Mouse (Mus musculus) heart, embryonic 13.5 days (tissue): ENCODE data around the gene Ccdc155. TPM values are rescaled to one million over a fixed set of nuclear protein-coding genes. Genes with fewer than 3 reads are reported as not detected.
A peak's percentile ranks its signal among the peaks of the same experiment; 100 is the strongest.

ENCODE experiments used
- ATAC-seq: fragments of 200-750 bp; cut with Nextera tagmentation; 2 replicates; pipeline ENCODE4 v1.8.0; 2017; ENCODE audit warnings: moderate TSS enrichment; ENCODE audit not compliant: insufficient number of reproducible peaks, low FRiP score, low TSS enrichment; ENCODE audit errors: extremely low read depth
- H3K27ac ChIP-seq: fragments of 300-500 bp; sonication (generic); replicated peaks from 2 replicates; pipeline ENCODE4 v1.5.1; 2015; ENCODE audit warnings: moderate library complexity, mild to moderate bottlenecking, inconsistent platforms
- H3K27me3 ChIP-seq: fragments of 300-500 bp; sonication (generic); replicated peaks from 2 replicates; pipeline ENCODE4 v1.6.1; 2015; ENCODE audit warnings: mild to moderate bottlenecking, inconsistent platforms
- H3K36me3 ChIP-seq: fragments of 300-500 bp; sonication (generic); 2 replicates; pipeline ENCODE4 v1.6.1; 2015; ENCODE audit warnings: mild to moderate bottlenecking, inconsistent platforms
- H3K4me1 ChIP-seq: fragments of 300-500 bp; sonication (generic); 2 replicates; pipeline ENCODE4 v1.6.1; 2015; ENCODE audit warnings: inconsistent platforms
- H3K4me2 ChIP-seq: fragments of 300-500 bp; sonication (generic); 2 replicates; pipeline ENCODE4 v1.6.1; 2015; ENCODE audit warnings: inconsistent platforms, mild to moderate bottlenecking, moderate library complexity
- H3K4me3 ChIP-seq: fragments of 300-500 bp; sonication (generic); 2 replicates; pipeline ENCODE4 v1.5.1; 2015; ENCODE audit warnings: moderate library complexity, mild to moderate bottlenecking, inconsistent platforms
- H3K9ac ChIP-seq: fragments of 300-500 bp; sonication (generic); 2 replicates; pipeline ENCODE4 v1.6.1; 2015; ENCODE audit warnings: inconsistent platforms, mild to moderate bottlenecking, moderate library complexity
- H3K9me3 ChIP-seq: fragments of 300-500 bp; sonication (generic); 2 replicates; pipeline ENCODE4 v1.6.1; 2016; ENCODE audit warnings: inconsistent platforms
- WGBS: fragments of 180-500 bp; shearing (Covaris S2); methylation state at CpG from one replicate; pipeline ENCODE4 v1.1.7; 2015; ENCODE audit warnings: mixed read lengths; 5-methylcytosine and 5-hydroxymethylcytosine counted together
- polyA plus RNA-seq: library from polyadenylated mRNA; unstranded; fragments of >200 nt; fragmentation: Nextera tagmentation; extraction: Ambion mirVana; gene quantifications from 2 replicates; pipeline ENCODE4 v1.2.1, GENCODE M21; 2015

The Ccdc155 gene
- polyA plus RNA-seq, 1 experiment from 2014 or later: 0.51 TPM

DNA sequence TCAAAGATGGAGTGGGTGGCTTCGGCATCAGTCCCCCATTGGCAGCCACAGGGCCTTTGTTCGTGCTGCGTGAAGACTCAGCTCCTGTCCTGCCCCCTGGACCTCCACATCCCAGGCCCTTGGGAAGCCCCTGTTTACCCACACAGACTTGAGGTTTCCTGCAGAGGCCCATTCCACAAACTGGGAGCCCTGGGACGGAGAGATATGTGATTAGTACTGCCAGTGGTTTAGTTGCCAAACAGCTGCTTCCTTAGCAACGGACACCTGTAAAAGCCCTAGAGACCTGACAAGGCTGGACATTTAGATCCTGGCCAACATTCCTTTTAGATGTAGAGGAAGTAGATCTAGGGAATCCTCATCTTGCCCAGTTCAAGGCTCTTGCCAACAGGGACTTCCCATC lies 62.8 kb downstream of the Ccdc155 start:
- H3K27me3 ChIP-seq: no peaks in the 10 kb centered on the region; the same call in 1 of the 2 replicates
- WGBS: 77% methylated on average over 5 of the region's 5 CpGs
- H3K4me1 ChIP-seq: peaks cover 23% of the 10 kb centered on the region
- H3K4me3 ChIP-seq: no peak overlapping the region
- H3K27ac ChIP-seq: no peak overlapping the region
- ATAC-seq: no peak
- H3K4me2 ChIP-seq: no peak overlapping the region
- peaks cover 52% of the 10 kb centered on the region for H3K36me3 ChIP-seq
- H3K9me3 ChIP-seq: no peaks in the 10 kb centered on the region
- H3K9ac ChIP-seq: no peak overlapping the region; the same call in 1 of the 2 replicates

DNA sequence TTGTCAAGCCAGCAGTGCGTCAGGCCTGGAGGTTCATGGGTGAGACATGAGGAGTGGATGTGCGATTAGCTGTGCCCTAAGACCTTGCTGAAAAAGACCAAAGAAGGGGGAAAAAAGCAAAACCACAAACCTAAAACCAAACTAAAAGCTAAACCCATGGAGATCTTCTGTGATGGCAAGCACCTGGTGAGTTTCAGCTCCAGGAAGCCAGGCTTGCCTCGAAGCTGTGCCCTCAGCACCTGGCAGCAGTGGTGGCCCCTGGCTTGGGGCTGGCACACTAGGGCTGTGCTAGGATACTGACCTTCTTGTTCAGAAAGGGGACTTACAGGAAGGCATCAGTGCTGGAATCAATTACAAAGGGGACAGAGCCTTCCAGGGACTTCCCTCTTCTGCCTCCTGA lies 63.4 kb downstream of the Ccdc155 start:
- H3K9ac ChIP-seq: no peak overlapping the region
- H3K4me2 ChIP-seq: no peak overlapping the region
- no peaks in the 10 kb centered on the region; the same call in 1 of the 2 replicates for H3K27me3 ChIP-seq
- H3K27ac ChIP-seq: no peak overlapping the region
- no peaks in the 10 kb centered on the region for H3K9me3 ChIP-seq
- 86% methylated on average over 3 of the region's 3 CpGs for WGBS
- H3K4me3 ChIP-seq: no peak overlapping the region
- no peak for ATAC-seq
- peaks cover 46% of the 10 kb centered on the region for H3K36me3 ChIP-seq
- peaks cover 27% of the 10 kb centered on the region for H3K4me1 ChIP-seq

DNA sequence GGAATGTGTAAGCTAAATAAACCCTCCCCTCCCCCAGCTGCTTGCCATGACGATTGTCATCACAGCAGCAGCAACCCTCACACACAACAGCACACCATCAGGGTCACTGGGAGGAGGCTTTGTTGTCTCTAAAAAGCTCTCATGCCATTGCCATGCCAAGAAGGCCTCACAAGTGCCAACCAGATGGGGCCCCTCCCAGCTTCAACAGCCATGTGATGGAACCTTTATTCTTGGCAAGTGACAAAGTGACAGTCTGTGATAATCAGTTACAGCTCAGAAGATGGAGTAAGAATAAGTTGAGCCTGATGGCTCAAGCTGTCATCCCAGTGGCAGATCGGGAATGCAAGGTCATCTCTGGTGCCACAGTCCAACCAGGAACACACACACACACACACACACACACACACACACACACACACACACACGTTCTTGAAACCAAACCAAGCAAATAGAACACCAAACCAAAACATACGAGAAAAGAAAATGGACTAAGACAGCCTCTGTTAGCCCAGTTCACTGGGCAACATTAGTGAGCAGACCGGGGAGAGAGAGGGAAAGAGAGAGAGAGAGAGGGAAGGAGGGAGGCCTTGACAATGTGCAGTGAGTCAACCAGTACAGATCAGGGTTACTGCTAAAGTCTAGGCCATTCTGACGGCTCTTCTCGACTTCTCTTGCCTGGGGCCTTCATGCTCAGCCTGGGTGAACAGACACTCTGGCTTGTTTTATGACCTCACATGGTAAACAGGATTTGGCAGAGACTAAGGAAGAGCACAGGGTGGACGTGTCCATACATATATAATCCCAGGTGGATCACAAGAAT lies 64.6 kb downstream of the Ccdc155 start:
- Histone ChIP-seq H3K4me1 (peaks cover 34% of the 10 kb centered on the region), H3K4me3 (no peak overlapping the region), H3K9me3 (no peaks in the 10 kb centered on the region), H3K9ac (no peak overlapping the region), H3K4me2 (no peak overlapping the region), H3K27me3 (peaks cover 5% of the 10 kb centered on the region; the same call in 1 of the 2 replicates), H3K27ac (no peak overlapping the region), H3K36me3 (peaks cover 35% of the 10 kb centered on the region)
- 76% methylated on average over 8 of the region's 8 CpGs for WGBS
- no peak for ATAC-seq

DNA sequence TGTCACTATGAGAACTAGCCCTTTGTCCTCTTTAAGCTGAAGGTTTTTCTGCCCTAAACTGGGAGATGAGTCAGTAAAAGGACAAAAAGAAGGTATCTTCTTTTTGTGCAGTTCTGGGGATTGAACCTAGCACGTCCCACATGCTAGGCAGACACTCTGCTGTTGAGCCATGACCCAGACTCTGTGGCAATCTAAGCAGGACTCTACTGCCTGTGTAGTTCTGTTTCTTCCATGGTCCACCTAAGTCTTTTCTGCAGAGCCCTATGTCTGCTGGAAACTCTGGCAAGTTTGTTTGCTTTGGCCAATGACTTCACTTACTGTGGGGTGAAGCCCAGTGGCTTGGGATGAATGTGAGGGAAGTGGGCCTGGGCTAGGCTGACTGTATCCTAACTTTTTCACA lies 66.3 kb downstream of the Ccdc155 start:
- WGBS: 88% methylated on average over 1 of the region's 1 CpGs
- Histone ChIP-seq H3K4me3 (no peak overlapping the region), H3K4me2 (0 out of 2 replicates have a peak overlapping the region, but pooled peaks have one; percentile 28), H3K9ac (peak overlapping the region; percentile 50), H3K9me3 (no peaks in the 10 kb centered on the region), H3K4me1 (peaks cover 39% of the 10 kb centered on the region), H3K27me3 (peaks cover 7% of the 10 kb centered on the region; the same call in 1 of the 2 replicates), H3K36me3 (peaks cover 18% of the 10 kb centered on the region), H3K27ac (0 out of 2 replicates have a peak overlapping the region, but pooled peaks have one; percentile 24)
- ATAC-seq: no peak

DNA sequence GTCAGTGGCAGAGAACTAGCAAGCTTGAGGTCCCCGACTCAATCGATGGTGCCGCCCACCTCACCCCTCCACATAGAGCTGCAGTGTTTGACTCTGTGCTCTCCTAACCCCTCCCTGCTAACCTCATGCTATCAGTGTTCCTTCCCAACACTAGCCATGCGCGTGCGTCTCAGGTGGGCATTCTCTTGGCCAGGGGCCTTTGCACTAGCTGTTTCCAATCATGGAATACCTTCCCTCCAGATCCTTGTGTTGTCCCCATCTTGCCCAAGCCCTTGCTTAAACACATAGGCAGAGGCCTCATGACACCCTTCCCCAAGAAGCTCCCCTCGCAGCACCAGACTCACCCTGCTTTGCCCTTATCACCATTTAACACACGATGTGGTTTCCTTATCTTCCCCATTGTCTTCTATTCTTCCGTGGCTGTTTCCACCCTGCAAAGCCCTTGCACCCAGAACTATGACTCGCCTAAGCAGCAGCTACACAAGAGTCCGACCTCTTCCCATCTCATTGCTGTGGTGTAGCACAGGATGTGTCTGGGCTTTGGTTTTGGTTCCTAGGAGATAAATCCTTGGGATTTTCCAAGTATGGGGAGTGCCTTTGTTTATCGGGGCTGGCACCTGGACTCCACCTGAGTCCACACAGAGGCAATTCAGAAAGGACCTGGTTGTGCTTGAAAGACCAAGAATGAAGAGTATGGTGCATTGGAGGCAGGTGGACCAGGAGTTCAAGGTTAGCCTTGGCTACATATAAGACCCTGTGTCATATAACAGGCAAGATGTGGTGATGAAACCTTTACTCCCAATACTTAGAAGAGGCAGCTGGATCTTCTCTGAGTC lies 67.3 kb downstream of the Ccdc155 start:
- Histone ChIP-seq H3K9ac (peak overlapping the region; percentile 50), H3K36me3 (peaks cover 8% of the 10 kb centered on the region), H3K27me3 (peaks cover 7% of the 10 kb centered on the region; the same call in 1 of the 2 replicates), H3K9me3 (no peaks in the 10 kb centered on the region), H3K4me3 (no peak overlapping the region), H3K27ac (peak overlapping the region; percentile 24; the same call in 1 of the 2 replicates), H3K4me1 (peaks cover 39% of the 10 kb centered on the region), H3K4me2 (peak overlapping the region; percentile 28; the same call in 1 of the 2 replicates)
- no peak for ATAC-seq
- 57% methylated on average over 12 of the region's 12 CpGs for WGBS

DNA sequence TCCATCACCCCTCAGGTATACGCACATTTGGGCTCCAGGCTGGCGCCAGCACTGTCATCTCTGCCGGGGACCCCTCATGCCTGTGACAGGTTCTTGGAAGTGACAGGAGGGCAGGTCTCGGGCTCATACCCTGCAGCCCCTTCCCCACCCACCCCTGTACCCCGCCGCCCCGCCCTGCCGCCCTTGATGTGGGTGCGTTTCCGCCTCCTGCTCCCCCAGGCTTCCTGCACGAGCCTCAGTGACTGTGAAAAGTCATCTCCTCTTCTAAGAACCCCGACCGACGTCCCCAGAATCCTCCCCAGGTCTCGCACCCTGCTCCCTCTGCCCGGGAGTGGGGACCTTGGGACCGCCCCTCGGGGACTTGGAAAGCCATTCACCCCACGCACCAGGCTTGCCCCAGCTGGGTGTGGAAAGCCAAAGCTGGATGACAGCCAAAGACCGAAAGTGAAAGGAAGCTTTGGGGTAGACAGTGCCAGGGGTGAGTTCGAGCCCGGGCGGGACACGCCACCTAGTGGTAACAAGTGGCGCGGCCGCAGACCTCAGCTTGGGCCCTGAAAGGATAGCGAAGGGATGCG lies 68.6 kb downstream of the Ccdc155 start, which contains the start of the genes Gm45713 and Flt3l:
Gm45713 (minus strand) TSS at position 239 of the 575 bp plus-strand sequence.
Flt3l (minus strand) TSS at position 440 of the 575 bp plus-strand sequence.
- Histone ChIP-seq H3K4me1 (peaks cover 39% of the 10 kb centered on the region), H3K36me3 (no peaks in the 10 kb centered on the region), H3K4me2 (peak within 1 kb of the TSS; percentile 86), H3K9me3 (no peaks in the 10 kb centered on the region), H3K9ac (peak within 1 kb of the TSS; percentile 89), H3K4me3 (peak within 1 kb of the TSS; percentile 76), H3K27ac (peak within 1 kb of the TSS; percentile 65), H3K27me3 (peaks cover 7% of the 10 kb centered on the region; the same call in 1 of the 2 replicates)
- 2% methylated on average over 29 of the region's 29 CpGs for WGBS
- ATAC-seq: peak; percentile 58

DNA sequence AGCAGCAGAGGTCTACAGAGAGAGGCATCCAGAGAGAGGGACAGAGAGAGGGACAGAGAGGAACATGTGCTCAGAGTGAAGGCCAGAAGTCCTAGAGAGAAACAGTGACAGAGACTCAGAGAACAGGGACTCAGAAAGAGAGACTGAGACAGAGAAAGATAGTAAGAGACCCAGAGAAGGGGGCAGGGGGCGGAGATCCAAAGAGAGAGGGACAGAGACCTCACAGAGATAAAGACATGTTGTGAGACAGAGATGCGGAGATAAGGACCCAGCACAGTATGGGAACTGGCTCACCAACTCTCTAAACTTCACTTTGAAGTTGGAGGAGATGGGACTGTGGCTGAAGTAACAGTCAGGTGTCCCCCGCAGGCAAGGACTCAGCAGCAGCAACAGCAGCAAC lies 69.3 kb downstream of the Ccdc155 start:
- Histone ChIP-seq H3K4me1 (peaks cover 39% of the 10 kb centered on the region), H3K4me2 (peak overlapping the region; percentile 86), H3K4me3 (peak overlapping the region; percentile 76), H3K27ac (0 out of 2 replicates have a peak overlapping the region, but pooled peaks have one; percentile 65), H3K9me3 (no peaks in the 10 kb centered on the region), H3K27me3 (peaks cover 7% of the 10 kb centered on the region; the same call in 1 of the 2 replicates), H3K36me3 (no peaks in the 10 kb centered on the region), H3K9ac (peak overlapping the region; percentile 89)
- no peak for ATAC-seq
- WGBS: 61% methylated on average over 3 of the region's 3 CpGs

DNA sequence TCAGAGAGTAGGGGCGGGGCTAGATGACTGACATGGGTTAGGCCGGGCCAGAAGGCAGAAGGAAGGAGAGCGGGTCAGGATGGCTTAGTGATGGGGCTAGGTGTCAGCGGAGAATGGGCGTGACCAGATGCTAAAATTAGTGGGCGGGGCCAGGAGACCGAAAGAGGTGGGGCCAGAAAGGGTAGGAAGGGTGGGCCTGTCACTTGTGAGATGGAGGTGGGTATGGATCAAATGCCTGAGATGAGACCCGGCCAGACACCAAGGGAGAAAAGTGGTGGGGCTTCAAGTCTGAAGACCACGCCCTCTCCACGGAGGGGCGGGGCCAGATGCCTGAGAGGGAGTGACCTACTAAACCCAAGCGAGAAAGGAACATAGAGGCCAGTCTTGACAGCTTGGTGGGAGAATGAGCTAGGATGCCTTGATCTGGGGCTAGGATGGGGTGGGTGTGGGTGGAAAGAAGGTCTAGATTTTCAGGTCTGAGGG lies 70.1 kb downstream of the Ccdc155 start:
- peak overlapping the region; percentile 76 for H3K4me3 ChIP-seq
- H3K36me3 ChIP-seq: no peaks in the 10 kb centered on the region
- H3K9ac ChIP-seq: no peak overlapping the region
- peak overlapping the region; percentile 86 for H3K4me2 ChIP-seq
- peak; percentile 63 for ATAC-seq
- peaks cover 7% of the 10 kb centered on the region; the same call in 1 of the 2 replicates for H3K27me3 ChIP-seq
- peaks cover 41% of the 10 kb centered on the region for H3K4me1 ChIP-seq
- no peaks in the 10 kb centered on the region for H3K9me3 ChIP-seq
- no peak overlapping the region for H3K27ac ChIP-seq
- WGBS: 11% methylated on average over 12 of the region's 12 CpGs
